Mouse (Mus musculus) CD4-positive, CD25-positive, alpha-beta regulatory T cell, adult 2 months (primary cell): ENCODE results near the gene Arl15.

ENCODE experiments used
- DNase-seq: peaks from one replicate; pipeline ENCODE4 v3.0.0-alpha.2; 2012; ENCODE audit warnings: low read depth, low spot score

Arl15 gene

GRCm38 (mm10) chr13:114052426-114053205 lies 258.3 kb downstream of the Arl15 start:
- DNase-seq = no peak

GRCm38 (mm10) chr13:114053261-114053660 lies 259.0 kb downstream of the Arl15 start:
- no peak for DNase-seq

GRCm38 (mm10) chr13:114055686-114056085 lies 261.4 kb downstream of the Arl15 start:
- DNase-seq = no peak

- DNase-seq = no peak
Observed at GRCm38 (mm10) chr13:114060258-114060657, 266.0 kb downstream of the Arl15 start.

- DNase-seq = no peak
Observed at GRCm38 (mm10) chr13:114061234-114061633, 266.9 kb downstream of the Arl15 start.

- no peak for DNase-seq
Observed at GRCm38 (mm10) chr13:114064069-114064468, 269.8 kb downstream of the Arl15 start.

GRCm38 (mm10) chr13:114065012-114065411 lies 270.7 kb downstream of the Arl15 start:
- DNase-seq = no peak

- no peak for DNase-seq
Observed at GRCm38 (mm10) chr13:114068421-114068820, 274.1 kb downstream of the Arl15 start.

- no peak for DNase-seq
Observed at GRCm38 (mm10) chr13:114071439-114071838, 277.1 kb downstream of the Arl15 start.

GRCm38 (mm10) chr13:114074471-114074870 lies 280.2 kb downstream of the Arl15 start:
- no peak for DNase-seq

- peak; percentile 59 for DNase-seq
Observed at GRCm38 (mm10) chr13:114075724-114076384, 281.5 kb downstream of the Arl15 start.

- DNase-seq = no peak
Observed at GRCm38 (mm10) chr13:114077181-114077580, 282.9 kb downstream of the Arl15 start.

- DNase-seq = no peak
Observed at GRCm38 (mm10) chr13:114077584-114078270, 283.4 kb downstream of the Arl15 start.

GRCm38 (mm10) chr13:114078851-114079250 lies 284.5 kb downstream of the Arl15 start:
- no peak for DNase-seq

- DNase-seq = no peak
Observed at GRCm38 (mm10) chr13:114079751-114080150, 285.4 kb downstream of the Arl15 start.

GRCm38 (mm10) chr13:114080491-114080890 lies 286.2 kb downstream of the Arl15 start:
- DNase-seq = no peak

GRCm38 (mm10) chr13:114083570-114084138 lies 289.3 kb downstream of the Arl15 start:
- DNase-seq = no peak

- no peak for DNase-seq
Observed at GRCm38 (mm10) chr13:114085442-114085841, 291.1 kb downstream of the Arl15 start.

- no peak for DNase-seq
Observed at GRCm38 (mm10) chr13:114086325-114086724, 292.0 kb downstream of the Arl15 start.

- DNase-seq = no peak
Observed at GRCm38 (mm10) chr13:114086801-114087200, 292.5 kb downstream of the Arl15 start.

GRCm38 (mm10) chr13:114087696-114088465 lies 293.6 kb downstream of the Arl15 start:
- DNase-seq = no peak
